Mouse (Mus musculus): ENCODE results near the gene Foxi3. TPM values are rescaled to one million over a fixed set of nuclear protein-coding genes. Genes with fewer than 3 reads are reported as not detected.

Foxi3 gene
- polyA plus RNA-seq, 1 experiment from 2014 or later, result not detected

- ATAC-seq (ENCODE audit: low FRiP score, low TSS enrichment) (no peak), DNase-seq (ENCODE audit: low spot score) (no peak)
- no peak overlapping the region for H3K4me2 ChIP-seq (replicated peaks; ENCODE audit: low read depth)
- TF ChIP-seq CTCF (IDR thresholded peaks at IDR 0.05; ENCODE audit: low read depth), result no peak
- no peak for TF ChIP-seq EP300 (optimal IDR thresholded peaks at IDR 0.05)
- H3K9ac ChIP-seq (ENCODE audit: low read length), result no peak overlapping the region
- H3K36me3 ChIP-seq (ENCODE audit: control insufficient read depth, insufficient read depth, low read length), result no peaks in the 10 kb centered on the region
- no peak overlapping the region for H3K4me3 ChIP-seq (ENCODE audit: low read depth, low read length)
- H3K4me1 ChIP-seq (replicated peaks; ENCODE audit: control insufficient read depth, insufficient read depth), result no peaks in the 10 kb centered on the region
- H3K9me3 ChIP-seq (ENCODE audit: control insufficient read depth, low read length), result no peaks in the 10 kb centered on the region
- no peak overlapping the region for H3K27ac ChIP-seq (replicated peaks)
- WGBS, result 38% methylated on average over 3 of the region's 3 CpGs
- no peaks in the 10 kb centered on the region for H3K27me3 ChIP-seq (ENCODE audit: control insufficient read depth, insufficient read depth, low read length)
These were observed 16.7 kb downstream of the Foxi3 start for GRCm38 (mm10) chr6:70973066-70973465.

- Histone ChIP-seq H3K9ac (ENCODE audit: low read length) (no peak overlapping the region), H3K4me3 (ENCODE audit: low read depth, low read length) (no peak overlapping the region), H3K4me1 (replicated peaks; ENCODE audit: control insufficient read depth, insufficient read depth) (no peaks in the 10 kb centered on the region), H3K4me2 (replicated peaks; ENCODE audit: low read depth) (no peak overlapping the region), H3K9me3 (ENCODE audit: control insufficient read depth, low read length) (no peaks in the 10 kb centered on the region), H3K36me3 (ENCODE audit: control insufficient read depth, insufficient read depth, low read length) (no peaks in the 10 kb centered on the region), H3K27me3 (ENCODE audit: control insufficient read depth, insufficient read depth, low read length) (no peaks in the 10 kb centered on the region), H3K27ac (replicated peaks) (no peak overlapping the region)
- DNase-seq (ENCODE audit: low spot score), result no peak
- TF ChIP-seq EP300 (optimal IDR thresholded peaks at IDR 0.05) (no peak), CTCF (IDR thresholded peaks at IDR 0.05; ENCODE audit: low read depth) (no peak)
- no peak for ATAC-seq (ENCODE audit: low FRiP score, low TSS enrichment)
- 80% methylated on average over 8 of the region's 8 CpGs for WGBS
These were observed 24.7 kb downstream of the Foxi3 start for GRCm38 (mm10) chr6:70981036-70981435.

GRCm38 (mm10) chr6:70982416-70982815 lies 26.1 kb downstream of the Foxi3 start:
- H3K9ac ChIP-seq (ENCODE audit: low read length), result no peak overlapping the region
- WGBS, result 60% methylated on average over 1 of the region's 1 CpGs
- no peak for ATAC-seq (ENCODE audit: low FRiP score, low TSS enrichment)
- H3K9me3 ChIP-seq (ENCODE audit: control insufficient read depth, low read length), result no peaks in the 10 kb centered on the region
- H3K4me3 ChIP-seq (ENCODE audit: low read depth, low read length), result no peak overlapping the region
- H3K27me3 ChIP-seq (ENCODE audit: control insufficient read depth, insufficient read depth, low read length), result no peaks in the 10 kb centered on the region
- H3K4me1 ChIP-seq (replicated peaks; ENCODE audit: control insufficient read depth, insufficient read depth), result no peaks in the 10 kb centered on the region
- H3K36me3 ChIP-seq (ENCODE audit: control insufficient read depth, insufficient read depth, low read length), result no peaks in the 10 kb centered on the region
- DNase-seq (ENCODE audit: low spot score), result no peak
- no peak overlapping the region for H3K4me2 ChIP-seq (replicated peaks; ENCODE audit: low read depth)
- TF ChIP-seq EP300 (optimal IDR thresholded peaks at IDR 0.05) (no peak), CTCF (IDR thresholded peaks at IDR 0.05; ENCODE audit: low read depth) (no peak)
- no peak overlapping the region for H3K27ac ChIP-seq (replicated peaks)

- Histone ChIP-seq H3K4me3 (ENCODE audit: low read depth, low read length) (no peak overlapping the region), H3K4me1 (replicated peaks; ENCODE audit: control insufficient read depth, insufficient read depth) (no peaks in the 10 kb centered on the region), H3K9ac (ENCODE audit: low read length) (no peak overlapping the region), H3K27ac (replicated peaks) (no peak overlapping the region), H3K27me3 (ENCODE audit: control insufficient read depth, insufficient read depth, low read length) (no peaks in the 10 kb centered on the region), H3K4me2 (replicated peaks; ENCODE audit: low read depth) (no peak overlapping the region), H3K36me3 (ENCODE audit: control insufficient read depth, insufficient read depth, low read length) (no peaks in the 10 kb centered on the region), H3K9me3 (ENCODE audit: control insufficient read depth, low read length) (no peaks in the 10 kb centered on the region)
- ATAC-seq (ENCODE audit: low FRiP score, low TSS enrichment), result no peak
- no peak for DNase-seq (ENCODE audit: low spot score)
- WGBS, result 80% methylated on average over 8 of the region's 8 CpGs
- TF ChIP-seq CTCF (IDR thresholded peaks at IDR 0.05; ENCODE audit: low read depth) (no peak), EP300 (optimal IDR thresholded peaks at IDR 0.05) (no peak)
These were observed 30.4 kb downstream of the Foxi3 start for GRCm38 (mm10) chr6:70986683-70987082.

- 73% methylated on average over 4 of the region's 4 CpGs for WGBS
- H3K4me2 ChIP-seq (replicated peaks; ENCODE audit: low read depth), result no peak overlapping the region
- no peak overlapping the region for H3K4me3 ChIP-seq (ENCODE audit: low read depth, low read length)
- TF ChIP-seq EP300 (optimal IDR thresholded peaks at IDR 0.05) (no peak), CTCF (IDR thresholded peaks at IDR 0.05; ENCODE audit: low read depth) (no peak)
- ATAC-seq (ENCODE audit: low FRiP score, low TSS enrichment), result no peak
- DNase-seq (ENCODE audit: low spot score), result no peak
- no peaks in the 10 kb centered on the region for H3K4me1 ChIP-seq (replicated peaks; ENCODE audit: control insufficient read depth, insufficient read depth)
- H3K36me3 ChIP-seq (ENCODE audit: control insufficient read depth, insufficient read depth, low read length), result no peaks in the 10 kb centered on the region
- no peak overlapping the region for H3K9ac ChIP-seq (ENCODE audit: low read length)
- H3K27ac ChIP-seq (replicated peaks), result no peak overlapping the region
- no peaks in the 10 kb centered on the region for H3K9me3 ChIP-seq (ENCODE audit: control insufficient read depth, low read length)
- H3K27me3 ChIP-seq (ENCODE audit: control insufficient read depth, insufficient read depth, low read length), result no peaks in the 10 kb centered on the region
These were observed 39.9 kb downstream of the Foxi3 start for GRCm38 (mm10) chr6:70996123-70996723.

- WGBS, result 92% methylated on average over 2 of the region's 2 CpGs
These were observed 46.3 kb downstream of the Foxi3 start for GRCm38 (mm10) chr6:71002656-71003055.

More at GRCm38 (mm10) chr6:71002656-71003055, 46.3 kb downstream of the Foxi3 start:
- H3K9ac ChIP-seq (ENCODE audit: low read length), result no peak overlapping the region
- no peaks in the 10 kb centered on the region for H3K9me3 ChIP-seq (ENCODE audit: control insufficient read depth, low read length)
- DNase-seq (ENCODE audit: low spot score) (no peak), ATAC-seq (ENCODE audit: low FRiP score, low TSS enrichment) (no peak)
- H3K36me3 ChIP-seq (ENCODE audit: control insufficient read depth, insufficient read depth, low read length), result no peaks in the 10 kb centered on the region
- H3K27me3 ChIP-seq (ENCODE audit: control insufficient read depth, insufficient read depth, low read length), result no peaks in the 10 kb centered on the region
- no peak overlapping the region for H3K4me3 ChIP-seq (ENCODE audit: low read depth, low read length)
- no peak for TF ChIP-seq EP300 (optimal IDR thresholded peaks at IDR 0.05)
- TF ChIP-seq CTCF (IDR thresholded peaks at IDR 0.05; ENCODE audit: low read depth), result no peak
- H3K4me2 ChIP-seq (replicated peaks; ENCODE audit: low read depth), result no peak overlapping the region
- H3K4me1 ChIP-seq (replicated peaks; ENCODE audit: control insufficient read depth, insufficient read depth), result no peaks in the 10 kb centered on the region
- H3K27ac ChIP-seq (replicated peaks), result no peak overlapping the region
